Mouse (Mus musculus) embryonic facial prominence, embryonic 10.5 days (tissue): ENCODE data around the gene Olfr5. TPM values are rescaled to one million over a fixed set of nuclear protein-coding genes. Genes with fewer than 3 reads are reported as not detected.

Source experiments
- DNase-seq: peaks from one replicate; pipeline ENCODE4 v3.0.0-alpha.2; 2017; ENCODE audit warnings: low spot score
- H3K27ac ChIP-seq: fragments of 300-500 bp; sonication (generic); replicated peaks from 2 replicates; pipeline ENCODE4 v1.5.1; 2016; ENCODE audit warnings: mild to moderate bottlenecking
- H3K27me3 ChIP-seq: fragments of 300-500 bp; sonication (generic); replicated peaks from 2 replicates; pipeline ENCODE4 v1.6.1; 2016; ENCODE audit warnings: low read depth, mild to moderate bottlenecking; ENCODE audit not compliant: poor library complexity, severe bottlenecking
- H3K36me3 ChIP-seq: fragments of 300-500 bp; sonication (generic); replicated peaks from 2 replicates; pipeline ENCODE4 v1.6.1; 2016; ENCODE audit warnings: mild to moderate bottlenecking, moderate library complexity
- H3K4me1 ChIP-seq: fragments of 300-500 bp; sonication (generic); 2 replicates; pipeline ENCODE4 v1.6.1; 2016
- H3K4me3 ChIP-seq: fragments of 300-500 bp; sonication (generic); 2 replicates; pipeline ENCODE4 v1.5.1; 2016; ENCODE audit warnings: mild to moderate bottlenecking, moderate library complexity
- H3K9me3 ChIP-seq: fragments of 300-500 bp; sonication (generic); 2 replicates; pipeline ENCODE4 v1.6.1; 2016; ENCODE audit warnings: mild to moderate bottlenecking
- WGBS: fragments of 180-500 bp; shearing (Covaris S2); methylation state at CpG from one replicate; pipeline ENCODE4 v1.1.7; 2016; 5-methylcytosine and 5-hydroxymethylcytosine counted together
- polyA plus RNA-seq: library from polyadenylated mRNA; unstranded; fragments of >200 nt; fragmentation: Nextera tagmentation; extraction: Ambion mirVana; gene quantifications from 2 replicates; pipeline ENCODE4 v1.2.1, GENCODE M21; 2016

Gene Olfr5
- polyA plus RNA-seq, 1 experiment from 2014 or later = not detected

DNA sequence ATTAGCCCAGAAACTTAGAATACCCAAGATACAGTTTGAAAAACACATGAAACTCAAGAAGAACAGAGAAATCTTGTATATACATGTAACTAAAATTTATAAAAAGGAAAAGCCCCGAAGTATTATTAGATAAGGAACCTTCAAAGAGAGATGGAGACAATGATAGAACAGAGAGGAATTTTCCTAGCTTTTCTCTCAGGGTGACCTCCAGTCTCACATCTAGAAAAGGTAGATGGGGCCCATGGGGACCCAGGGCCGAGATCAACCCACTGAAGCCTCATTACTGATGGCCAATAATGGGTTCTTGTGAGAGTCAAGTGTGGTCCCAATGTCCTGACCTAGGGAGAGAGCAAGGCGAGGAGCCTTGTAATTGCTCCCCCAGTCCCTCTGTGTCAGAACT lies 48.4 kb downstream of the Olfr5 start, which contains the start of gene Olfr1344:
Olfr1344 (plus strand) TSS at position 301 of the 400 bp plus-strand sequence.
- Histone ChIP-seq H3K27ac (no peak within 1 kb of the TSS), H3K27me3 (no peaks in the 10 kb centered on the region), H3K4me3 (no peak within 1 kb of the TSS), H3K36me3 (no peaks in the 10 kb centered on the region), H3K9me3 (peaks cover 10% of the 10 kb centered on the region), H3K4me1 (peaks cover 8% of the 10 kb centered on the region)
- WGBS = 79% methylated on average over 3 of the region's 3 CpGs
- no peak for DNase-seq

DNA sequence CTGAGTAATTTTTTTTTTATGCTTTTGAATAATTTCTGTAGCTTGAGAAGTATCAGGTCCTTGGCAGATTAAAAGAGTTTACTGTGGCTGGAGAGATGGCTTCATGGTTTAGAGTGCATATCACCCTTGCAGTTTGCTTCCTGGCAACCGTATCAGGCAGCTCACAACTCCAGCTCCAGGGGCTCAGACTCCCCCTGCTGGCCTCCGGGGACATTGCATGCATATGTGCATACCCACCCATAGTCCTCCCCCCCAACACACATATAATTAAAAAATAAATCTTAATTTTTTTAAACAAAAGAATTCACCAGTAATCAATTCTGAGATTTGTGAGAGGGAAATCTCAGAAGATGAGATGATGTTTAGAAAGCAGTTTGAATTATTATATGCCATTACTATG lies 56.4 kb downstream of the Olfr5 start:
- H3K4me1 ChIP-seq = peaks cover 4% of the 10 kb centered on the region
- no peak overlapping the region for H3K27ac ChIP-seq
- no peak overlapping the region for H3K4me3 ChIP-seq
- no peaks in the 10 kb centered on the region for H3K27me3 ChIP-seq
- DNase-seq = peak; percentile 30
- no peaks in the 10 kb centered on the region for H3K36me3 ChIP-seq
- H3K9me3 ChIP-seq = peaks cover 20% of the 10 kb centered on the region
- WGBS = 49% methylated on average over 2 of the region's 2 CpGs

DNA sequence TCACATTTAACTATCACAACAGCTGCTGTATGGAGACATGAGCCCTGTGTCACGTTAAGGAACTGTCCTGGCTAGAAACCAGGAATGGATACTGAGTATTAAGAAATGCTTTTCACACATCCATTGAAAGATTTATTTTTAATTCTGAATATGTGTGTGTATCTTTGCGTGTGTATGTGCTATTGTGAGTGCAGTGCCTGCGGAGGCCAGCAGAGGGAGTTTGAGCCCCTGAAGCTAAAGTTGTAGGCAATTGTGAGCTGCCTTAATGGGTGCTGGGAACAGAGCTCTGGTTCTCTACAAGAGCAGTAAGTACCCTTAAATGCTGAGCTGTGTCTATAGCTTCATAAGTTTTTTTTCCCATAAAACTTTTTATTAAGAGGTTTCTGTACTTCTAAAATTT lies 57.4 kb downstream of the Olfr5 start:
- no peak for DNase-seq

More for the DNA sequence above, 57.4 kb downstream of the Olfr5 start:
- no peak overlapping the region for H3K27ac ChIP-seq
- H3K9me3 ChIP-seq = peaks cover 28% of the 10 kb centered on the region
- no peaks in the 10 kb centered on the region for H3K4me1 ChIP-seq
- WGBS = 86% methylated on average over 3 of the region's 3 CpGs
- no peak overlapping the region for H3K4me3 ChIP-seq
- no peaks in the 10 kb centered on the region for H3K36me3 ChIP-seq
- H3K27me3 ChIP-seq = no peaks in the 10 kb centered on the region

Other genes with a start within 250 kb of the Olfr5 start
- not detected in 2 replicates for gene Epp13, start 234.2 kb downstream of the Olfr5 start, polyA plus RNA-seq
- 6.0 and 6.6 TPM in 2 replicates for gene Zfp667, start 200.4 kb downstream of the Olfr5 start, polyA plus RNA-seq
- 7.1 and 7.6 TPM in 2 replicates for gene Zfp583, start 155.7 kb downstream of the Olfr5 start, polyA plus RNA-seq
- gene Gm3854, start 143.2 kb downstream of the Olfr5 start, polyA plus RNA-seq = 2.3 and 3.1 TPM in 2 replicates
- 0.88 and 1.3 TPM in 2 replicates for gene Zfp78, start 123.7 kb downstream of the Olfr5 start, polyA plus RNA-seq
- 9.5 and 10.8 TPM in 2 replicates for gene Zfp28, start 103.6 kb downstream of the Olfr5 start, polyA plus RNA-seq
- 0.40 and 0.42 TPM in 2 replicates for gene Smim17, start 88.2 kb downstream of the Olfr5 start, polyA plus RNA-seq
- not detected in 2 replicates for gene Gm20715, start 76.7 kb downstream of the Olfr5 start, polyA plus RNA-seq
- not detected in 2 replicates for gene Olfr1344, start 48.3 kb downstream of the Olfr5 start, polyA plus RNA-seq
- not detected in 2 replicates for gene Olfr1336, start 30.8 kb downstream of the Olfr5 start, polyA plus RNA-seq
- gene Olfr1346, start 19.8 kb downstream of the Olfr5 start, polyA plus RNA-seq = not detected in 2 replicates
- gene Olfr1347, start 12.8 kb upstream of the Olfr5 start, polyA plus RNA-seq = not detected in 2 replicates
- gene Olfr1348, start 21.8 kb upstream of the Olfr5 start, polyA plus RNA-seq = not detected in 2 replicates
- gene Olfr1349, start 36.0 kb upstream of the Olfr5 start, polyA plus RNA-seq = not detected in 2 replicates
- gene Olfr1350, start 77.9 kb upstream of the Olfr5 start, polyA plus RNA-seq = not detected in 2 replicates
- gene Zim1, start 209.5 kb upstream of the Olfr5 start, polyA plus RNA-seq = 1.7 and 2.3 TPM in 2 replicates
- 218 and 249 TPM in 2 replicates for gene Peg3, start 243.5 kb upstream of the Olfr5 start, polyA plus RNA-seq
- 15.9 and 17.6 TPM in 2 replicates for gene Usp29, start 243.6 kb upstream of the Olfr5 start, polyA plus RNA-seq